Mouse (Mus musculus): ENCODE measurements around the gene Proser2. TPM values are rescaled to one million over a fixed set of nuclear protein-coding genes. Genes with fewer than 3 reads are reported as not detected.

Gene Proser2
- polyA plus RNA-seq, 1 experiment from 2014 or later: 4.5 TPM

- no peak overlapping the region for H3K27ac ChIP-seq
- H3K27me3 ChIP-seq (replicated peaks): no peaks in the 10 kb centered on the region
- H3K4me2 ChIP-seq (replicated peaks): no peak overlapping the region
- 80% methylated on average over 10 of the region's 10 CpGs for WGBS
- no peak for ATAC-seq (ENCODE audit: low FRiP score, low read depth)
- no peaks in the 10 kb centered on the region for H3K4me1 ChIP-seq
- H3K9me3 ChIP-seq: no peaks in the 10 kb centered on the region
- no peak overlapping the region for H3K4me3 ChIP-seq
- no peak overlapping the region for H3K9ac ChIP-seq
- peaks cover 14% of the 10 kb centered on the region for H3K36me3 ChIP-seq
Observed at GRCm38 (mm10) chr2:6060071-6060804, 69.8 kb downstream of the Proser2 start.

GRCm38 (mm10) chr2:6059291-6059690, 70.7 kb downstream of the Proser2 start:
- WGBS: 92% methylated on average over 2 of the region's 2 CpGs

GRCm38 (mm10) chr2:6056518-6056917, 73.5 kb downstream of the Proser2 start:
- Histone ChIP-seq H3K4me2 (replicated peaks) (no peak overlapping the region), H3K9me3 (no peaks in the 10 kb centered on the region), H3K9ac (no peak overlapping the region), H3K27me3 (replicated peaks) (no peaks in the 10 kb centered on the region), H3K36me3 (peaks cover 34% of the 10 kb centered on the region), H3K4me1 (no peaks in the 10 kb centered on the region), H3K27ac (no peak overlapping the region), H3K4me3 (no peak overlapping the region)
- 91% methylated on average over 3 of the region's 3 CpGs for WGBS
- no peak for ATAC-seq (ENCODE audit: low FRiP score, low read depth)

More at GRCm38 (mm10) chr2:6059291-6059690, 70.7 kb downstream of the Proser2 start:
- H3K4me2 ChIP-seq (replicated peaks): no peak overlapping the region
- ATAC-seq (ENCODE audit: low FRiP score, low read depth): no peak
- no peaks in the 10 kb centered on the region for H3K9me3 ChIP-seq
- H3K9ac ChIP-seq: no peak overlapping the region
- H3K4me3 ChIP-seq: no peak overlapping the region
- H3K4me1 ChIP-seq: no peaks in the 10 kb centered on the region
- peaks cover 21% of the 10 kb centered on the region for H3K36me3 ChIP-seq
- no peak overlapping the region for H3K27ac ChIP-seq
- H3K27me3 ChIP-seq (replicated peaks): no peaks in the 10 kb centered on the region

GRCm38 (mm10) chr2:6055466-6055865, 74.5 kb downstream of the Proser2 start:
- Histone ChIP-seq H3K4me3 (no peak overlapping the region), H3K27me3 (replicated peaks) (no peaks in the 10 kb centered on the region), H3K4me1 (no peaks in the 10 kb centered on the region), H3K9ac (no peak overlapping the region), H3K36me3 (peaks cover 44% of the 10 kb centered on the region), H3K9me3 (no peaks in the 10 kb centered on the region), H3K4me2 (replicated peaks) (no peak overlapping the region), H3K27ac (no peak overlapping the region)
- WGBS: 78% methylated on average over 11 of the region's 11 CpGs
- no peak for ATAC-seq (ENCODE audit: low FRiP score, low read depth)

GRCm38 (mm10) chr2:6049018-6049417, 81.0 kb downstream of the Proser2 start:
- no peaks in the 10 kb centered on the region for H3K27me3 ChIP-seq (replicated peaks)
- ATAC-seq (ENCODE audit: low FRiP score, low read depth): no peak
- H3K4me3 ChIP-seq: no peak overlapping the region
- no peak overlapping the region for H3K27ac ChIP-seq
- H3K4me2 ChIP-seq (replicated peaks): no peak overlapping the region
- peaks cover 38% of the 10 kb centered on the region for H3K36me3 ChIP-seq
- 93% methylated on average over 3 of the region's 3 CpGs for WGBS
- H3K9ac ChIP-seq: no peak overlapping the region
- no peaks in the 10 kb centered on the region for H3K9me3 ChIP-seq
- H3K4me1 ChIP-seq: no peaks in the 10 kb centered on the region

GRCm38 (mm10) chr2:6048570-6048969, 81.4 kb downstream of the Proser2 start:
- Histone ChIP-seq H3K27ac (no peak overlapping the region), H3K4me3 (no peak overlapping the region), H3K36me3 (peaks cover 40% of the 10 kb centered on the region), H3K9me3 (no peaks in the 10 kb centered on the region), H3K4me2 (replicated peaks) (no peak overlapping the region), H3K4me1 (no peaks in the 10 kb centered on the region), H3K27me3 (replicated peaks) (no peaks in the 10 kb centered on the region), H3K9ac (no peak overlapping the region)
- ATAC-seq (ENCODE audit: low FRiP score, low read depth): no peak
- 90% methylated on average over 4 of the region's 4 CpGs for WGBS

Other genes starting within 250 kb of the Proser2 start
- 86.5 and 93.9 TPM in 2 replicates for gene Sec61a2, start 234.8 kb downstream of the Proser2 start, polyA plus RNA-seq (2016; fragmentation: Nextera tagmentation; extraction: Ambion mirVana)
- gene Dhtkd1, start 187.4 kb downstream of the Proser2 start, polyA plus RNA-seq (2016; fragmentation: Nextera tagmentation; extraction: Ambion mirVana): 4.7 and 5.5 TPM in 2 replicates
- 11.3 and 13.1 TPM in 2 replicates for gene Upf2, start 178.7 kb downstream of the Proser2 start, polyA plus RNA-seq (2016; fragmentation: Nextera tagmentation; extraction: Ambion mirVana)
- gene Echdc3, start 82.8 kb upstream of the Proser2 start, polyA plus RNA-seq (2016; fragmentation: Nextera tagmentation; extraction: Ambion mirVana): 1.5 and 1.9 TPM in 2 replicates
- 12.8 and 13.6 TPM in 2 replicates for gene Usp6nl, start 192.5 kb upstream of the Proser2 start, polyA plus RNA-seq (2016; fragmentation: Nextera tagmentation; extraction: Ambion mirVana)